Mouse (Mus musculus): ENCODE results near the gene Cd101. TPM values are rescaled to one million over a fixed set of nuclear protein-coding genes. Genes with fewer than 3 reads are reported as not detected.

Gene Cd101
- total RNA-seq, 2 experiments from 2014 or later: 0.23 to 0.49 TPM

DNA sequence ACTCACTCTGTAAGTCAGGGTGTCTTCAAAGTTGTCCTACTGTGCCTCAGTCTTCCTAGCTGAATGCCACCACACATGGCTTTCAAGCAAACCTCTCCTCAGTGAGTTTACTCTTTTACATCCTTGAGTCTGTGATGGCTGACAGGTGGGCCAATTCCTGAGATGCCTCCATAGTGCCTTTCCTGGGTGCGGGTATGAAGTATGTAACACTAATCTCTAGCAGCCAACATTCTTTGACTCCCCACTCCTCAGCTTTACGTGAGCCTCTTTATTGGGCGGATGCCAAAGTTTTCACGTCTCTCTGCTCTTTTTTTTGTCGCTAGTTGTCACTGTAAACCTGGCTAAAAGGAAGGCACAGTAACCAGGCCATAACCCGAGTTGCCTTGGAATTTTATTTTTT lies 24.0 kb downstream of the Cd101 start:
- DNase-seq (ENCODE audit: low spot score in 2 of 2): no peak

DNA sequence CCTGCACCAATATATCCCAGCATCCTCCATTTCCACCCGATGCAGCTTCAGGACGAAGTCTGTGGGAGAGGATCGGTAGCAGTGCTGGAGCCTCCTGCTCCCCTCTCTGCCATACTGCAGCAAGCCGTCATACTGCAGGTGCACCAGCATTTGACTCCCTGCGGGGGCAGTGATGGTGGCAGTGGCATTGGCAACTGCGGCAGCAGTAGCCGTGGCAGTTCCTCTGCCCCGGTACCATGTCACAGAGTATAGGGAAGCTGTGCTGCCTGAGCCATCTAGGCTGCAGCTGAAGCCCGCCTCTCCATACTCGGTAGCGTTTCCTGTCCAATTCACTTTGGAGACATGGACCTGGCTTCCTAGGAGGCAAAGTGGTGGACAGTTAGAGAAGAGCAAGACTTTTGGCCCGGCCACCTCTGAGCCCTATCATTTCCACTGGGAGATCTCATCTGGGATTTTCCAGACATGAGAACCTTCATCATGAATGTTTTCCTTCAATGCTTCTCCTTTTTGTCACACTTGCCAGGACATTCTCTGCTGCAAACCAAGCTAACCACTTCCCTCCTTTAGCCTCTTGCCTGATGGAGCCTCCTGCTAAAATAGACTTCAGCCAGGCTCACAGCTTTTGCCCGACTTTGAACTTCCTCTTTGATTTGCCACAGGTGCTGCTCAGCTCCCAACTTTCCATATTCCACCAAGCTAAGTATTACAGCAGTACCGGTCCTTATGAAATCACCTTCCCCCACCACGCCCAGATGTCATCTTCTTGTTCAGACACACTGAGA lies 25.6 kb downstream of the Cd101 start:
- no peak for DNase-seq (ENCODE audit: low spot score in 2 of 2)

DNA sequence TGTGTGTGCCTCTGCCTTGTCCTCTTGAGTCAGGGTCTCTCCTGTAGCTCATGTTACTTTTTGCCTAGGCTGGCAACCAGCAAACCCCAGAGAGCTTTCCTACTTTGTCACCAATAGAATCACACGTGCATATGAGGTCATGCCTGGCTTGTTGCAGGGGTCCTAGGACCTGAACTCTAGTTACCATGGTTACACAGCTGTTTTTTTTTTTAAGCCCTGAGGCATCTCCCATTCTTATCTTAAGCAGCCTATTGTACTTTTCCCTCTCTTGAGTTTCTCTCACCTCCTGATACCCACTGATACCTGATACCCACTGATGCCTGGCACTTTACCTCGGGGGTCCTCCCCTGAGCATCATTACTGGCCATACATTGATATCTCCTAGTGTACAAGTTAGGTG lies 29.6 kb downstream of the Cd101 start:
- DNase-seq (ENCODE audit: low spot score in 2 of 2): no peak

DNA sequence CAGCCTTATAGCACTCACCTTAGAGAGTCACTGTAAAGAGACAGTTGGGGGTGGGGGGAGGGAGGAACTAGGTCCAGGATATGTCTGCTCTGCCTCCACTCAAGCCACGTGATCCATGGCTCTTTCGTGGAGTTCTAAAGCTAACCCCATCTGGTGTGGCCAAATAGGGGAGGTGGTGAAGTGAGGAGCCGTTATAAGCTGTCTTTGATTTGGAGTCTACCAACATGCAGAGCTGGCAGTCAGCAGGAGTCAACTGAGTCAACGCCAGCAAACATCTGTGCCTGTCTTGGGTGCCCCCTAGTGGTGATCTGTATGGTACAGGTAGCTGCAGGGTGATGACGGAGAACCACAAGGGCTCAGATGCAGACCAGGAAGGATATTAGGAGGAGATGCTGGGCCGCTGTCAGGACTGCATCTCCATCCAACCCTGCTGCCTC lies 30.4 kb downstream of the Cd101 start:
- DNase-seq (ENCODE audit: low spot score in 2 of 2): peak; percentile 55 to 74

DNA sequence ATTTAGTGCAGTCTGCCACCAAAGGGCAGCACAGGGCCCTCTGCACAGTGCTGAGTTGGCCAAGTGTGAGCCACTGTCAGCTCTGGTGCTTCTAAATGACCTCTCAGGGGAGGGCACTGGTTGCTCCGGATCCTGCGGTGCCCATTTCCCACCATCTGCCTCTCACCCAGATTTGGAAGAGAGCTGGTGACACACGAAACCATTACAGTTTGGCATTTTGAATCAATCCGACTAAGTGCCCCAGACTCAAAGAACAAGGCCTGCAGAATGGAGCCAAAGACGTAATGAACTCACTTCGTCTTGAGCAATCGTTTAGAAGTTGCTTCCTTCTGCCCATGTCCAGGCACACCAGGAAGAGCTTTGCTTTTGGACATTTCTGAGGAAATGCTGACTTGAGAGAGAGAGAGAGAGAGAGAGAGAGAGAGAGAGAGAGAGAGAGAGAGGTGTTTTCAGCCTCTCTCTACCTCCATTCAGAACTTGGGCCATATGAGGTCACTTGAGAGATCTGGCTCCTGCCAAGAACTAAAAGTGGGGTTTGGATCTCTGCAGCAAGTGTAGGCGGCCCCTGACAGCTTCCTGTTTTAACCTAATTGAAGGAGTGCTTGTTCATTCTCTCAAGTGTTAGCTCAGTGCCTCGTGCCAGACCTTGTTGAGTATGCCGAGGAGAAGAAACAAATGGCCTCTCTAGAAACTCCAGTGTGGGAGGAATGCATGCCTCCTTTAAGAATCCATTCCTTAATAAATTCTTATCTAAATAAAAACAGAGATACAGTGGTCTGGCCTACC lies 31.4 kb downstream of the Cd101 start:
- DNase-seq (ENCODE audit: low spot score in 2 of 2): peak in 1 of 2 experiments; percentile 15

DNA sequence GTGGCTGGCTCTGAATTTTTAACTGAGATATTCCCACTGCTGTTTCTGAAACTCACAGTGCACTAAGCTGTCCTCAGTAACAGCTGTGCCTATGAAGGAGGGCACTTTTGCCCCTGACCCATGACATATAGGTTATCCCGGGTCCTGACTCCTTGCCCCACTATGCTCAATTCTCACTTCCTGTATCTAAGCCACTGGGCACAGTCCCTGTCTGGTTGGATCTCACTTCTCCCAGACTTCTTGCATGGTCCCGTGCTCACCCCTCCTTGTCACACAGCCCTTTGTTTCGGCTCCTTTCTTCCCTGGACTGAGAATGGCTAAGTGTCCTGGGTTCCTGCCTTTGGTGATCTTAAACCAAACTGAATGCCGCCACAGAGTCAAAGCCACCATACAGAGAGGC lies 35.1 kb downstream of the Cd101 start:
- no peak for DNase-seq (ENCODE audit: low spot score in 2 of 2)

DNA sequence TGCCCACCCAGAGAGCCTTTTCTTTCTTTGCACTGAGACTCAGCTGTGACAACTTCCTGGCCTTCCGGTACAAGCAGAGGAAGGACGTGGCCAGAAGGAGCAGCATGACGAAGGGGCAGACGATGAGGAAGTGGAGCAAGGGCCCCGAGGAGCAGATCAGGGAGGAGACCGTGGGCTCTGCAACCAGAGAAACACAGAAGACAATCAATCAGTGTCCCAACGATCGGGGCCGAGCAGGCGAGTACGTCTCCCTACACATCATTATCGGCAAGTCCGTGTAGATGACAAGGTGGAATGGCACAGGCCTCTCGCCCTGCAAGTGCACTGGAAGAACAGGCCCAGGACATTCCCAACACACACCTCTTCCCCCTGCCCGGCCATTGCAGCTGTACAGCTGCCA lies 35.6 kb downstream of the Cd101 start:
- no peak for DNase-seq (ENCODE audit: low spot score in 2 of 2)

DNA sequence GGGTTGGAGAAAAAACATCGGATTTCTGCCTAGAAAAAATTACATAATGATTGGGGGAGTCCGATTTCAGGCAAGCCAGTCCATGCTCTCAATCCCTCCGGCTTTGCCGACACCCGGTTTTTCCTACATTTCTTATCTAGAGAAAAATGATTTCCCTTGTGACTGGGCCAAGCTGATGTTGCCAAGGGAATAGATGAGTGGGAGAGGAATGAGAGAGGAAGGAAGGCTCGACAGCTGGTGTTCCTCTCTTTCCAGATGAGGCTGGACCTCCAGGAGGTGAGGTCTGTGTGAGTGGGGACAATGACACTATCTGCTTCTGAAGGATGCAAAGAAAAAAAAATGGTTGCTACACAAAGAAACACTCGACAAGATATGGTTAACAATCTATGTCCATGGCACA lies 36.2 kb downstream of the Cd101 start:
- no peak for DNase-seq (ENCODE audit: low spot score in 2 of 2)

DNA sequence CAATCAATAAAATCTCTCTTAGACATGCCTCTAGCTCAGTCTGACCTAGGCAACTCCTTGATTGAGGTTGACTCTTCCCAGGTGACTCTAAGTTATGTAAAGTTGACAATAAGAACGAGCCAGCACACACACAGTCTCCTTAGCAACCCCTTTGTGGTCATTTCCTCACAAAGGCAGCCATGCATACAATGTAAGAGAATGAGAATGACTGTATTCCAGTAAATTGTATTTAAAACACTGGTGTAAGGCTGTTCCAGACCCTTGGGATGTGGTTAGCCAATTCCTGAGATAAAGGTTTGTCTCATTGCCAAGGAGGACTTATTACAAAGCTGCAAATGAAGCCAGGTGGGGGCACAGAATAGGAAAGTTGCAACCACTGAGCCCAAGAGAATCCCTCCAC lies 39.1 kb downstream of the Cd101 start:
- no peak for DNase-seq (ENCODE audit: low spot score in 2 of 2)

DNA sequence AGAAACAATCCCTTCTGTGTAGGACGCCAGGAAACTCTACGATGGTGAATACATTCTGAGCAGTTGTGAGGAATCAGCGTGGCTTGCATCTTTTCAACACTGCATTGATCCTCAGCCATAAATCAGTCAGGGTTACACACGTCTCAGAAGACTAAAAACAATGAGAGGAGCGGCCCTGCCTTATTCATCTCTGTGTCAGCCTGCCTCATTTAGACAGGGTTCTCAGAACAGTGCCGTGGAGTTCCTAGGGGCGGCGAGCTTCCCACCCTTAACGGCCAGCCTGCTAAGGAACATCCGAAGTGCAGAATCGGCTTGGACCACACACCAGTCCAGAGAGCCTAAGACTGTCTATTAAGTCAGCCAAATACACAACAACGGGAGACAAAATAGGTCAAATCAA lies 39.9 kb downstream of the Cd101 start:
- peak in 1 of 2 experiments; percentile 8 for DNase-seq (ENCODE audit: low spot score in 2 of 2)

DNA sequence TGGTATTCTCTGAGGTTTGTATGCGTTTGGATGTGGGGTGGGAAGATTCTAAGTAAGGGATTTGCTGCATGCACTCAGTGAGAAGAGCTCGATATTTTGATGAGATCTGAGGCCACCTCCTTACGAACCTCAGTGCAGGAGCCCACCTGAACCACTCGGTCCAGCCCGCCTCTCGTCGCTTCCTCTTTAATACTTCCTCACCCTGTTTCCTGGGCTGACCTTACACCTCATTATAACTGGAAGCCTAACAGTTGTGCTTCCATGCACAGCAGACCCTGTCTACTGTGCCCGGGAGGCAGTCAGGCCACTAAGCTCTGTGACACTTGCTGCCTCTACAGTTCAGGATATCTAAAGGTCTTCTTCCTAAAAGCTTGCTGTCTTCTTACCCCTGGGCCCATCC lies 50.1 kb downstream of the Cd101 start:
- DNase-seq (ENCODE audit: low spot score in 2 of 2): no peak

DNA sequence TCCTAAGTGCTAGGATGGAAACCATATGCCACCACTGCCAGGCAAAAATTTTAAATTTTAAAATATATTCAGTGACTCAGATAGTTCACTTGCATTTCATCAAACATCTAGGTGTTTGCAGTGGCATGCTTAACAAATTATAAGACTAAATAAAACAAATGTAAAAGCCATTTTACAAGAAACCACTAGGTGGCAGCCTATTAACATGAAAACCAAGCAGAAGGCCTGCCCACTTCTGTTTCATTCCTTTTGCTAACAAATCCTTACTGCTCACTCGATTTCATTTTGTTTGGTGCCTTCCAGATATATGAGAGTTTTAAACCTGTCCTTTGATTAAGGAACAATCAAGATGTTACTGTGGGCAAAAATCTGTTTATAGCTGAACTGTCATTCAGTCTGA lies 55.5 kb downstream of the Cd101 start:
- no peak for DNase-seq (ENCODE audit: low spot score in 2 of 2)

DNA sequence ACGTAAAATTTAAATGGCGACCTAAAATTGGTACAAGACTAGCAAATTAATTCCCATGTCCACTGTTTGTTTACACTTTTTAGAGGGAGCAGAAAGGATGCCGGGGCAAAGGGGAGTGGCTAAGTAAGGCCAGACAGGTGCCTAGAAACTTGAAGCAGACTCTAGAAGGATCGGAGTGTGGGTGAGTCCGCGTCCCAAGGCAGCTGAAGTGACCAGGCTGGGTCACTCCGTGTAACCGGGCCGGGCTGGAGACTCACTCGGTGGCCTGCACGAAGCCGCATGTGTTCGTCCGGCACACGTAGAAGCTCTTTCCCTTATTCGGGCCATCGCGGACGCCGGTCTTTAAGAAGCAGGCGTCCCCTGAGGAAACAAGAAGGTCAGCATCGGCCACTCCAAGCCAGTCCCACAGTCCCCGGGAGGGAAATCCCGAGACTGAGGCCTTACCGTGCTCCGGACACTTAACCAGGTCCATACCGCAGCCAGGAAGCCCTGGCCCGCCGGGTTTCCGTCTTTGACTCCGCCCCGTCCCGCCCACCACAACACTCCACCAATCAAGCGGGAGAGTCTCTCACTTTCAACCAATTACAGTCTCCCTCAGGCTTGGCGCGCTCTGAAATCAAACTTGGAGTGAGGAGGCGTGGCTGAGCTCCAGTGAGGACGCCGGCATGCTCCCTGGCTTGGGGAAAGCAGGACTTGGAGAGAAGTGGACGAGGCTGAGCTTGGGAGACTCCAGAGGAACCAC lies 60.0 kb downstream of the Cd101 start, which contains the start of gene Ttf2:
TSS of gene Ttf2 (minus strand) at position 488 of the 742 bp plus-strand sequence.
- DNase-seq (ENCODE audit: low spot score in 2 of 2): peak; percentile 88 to 91

DNA sequence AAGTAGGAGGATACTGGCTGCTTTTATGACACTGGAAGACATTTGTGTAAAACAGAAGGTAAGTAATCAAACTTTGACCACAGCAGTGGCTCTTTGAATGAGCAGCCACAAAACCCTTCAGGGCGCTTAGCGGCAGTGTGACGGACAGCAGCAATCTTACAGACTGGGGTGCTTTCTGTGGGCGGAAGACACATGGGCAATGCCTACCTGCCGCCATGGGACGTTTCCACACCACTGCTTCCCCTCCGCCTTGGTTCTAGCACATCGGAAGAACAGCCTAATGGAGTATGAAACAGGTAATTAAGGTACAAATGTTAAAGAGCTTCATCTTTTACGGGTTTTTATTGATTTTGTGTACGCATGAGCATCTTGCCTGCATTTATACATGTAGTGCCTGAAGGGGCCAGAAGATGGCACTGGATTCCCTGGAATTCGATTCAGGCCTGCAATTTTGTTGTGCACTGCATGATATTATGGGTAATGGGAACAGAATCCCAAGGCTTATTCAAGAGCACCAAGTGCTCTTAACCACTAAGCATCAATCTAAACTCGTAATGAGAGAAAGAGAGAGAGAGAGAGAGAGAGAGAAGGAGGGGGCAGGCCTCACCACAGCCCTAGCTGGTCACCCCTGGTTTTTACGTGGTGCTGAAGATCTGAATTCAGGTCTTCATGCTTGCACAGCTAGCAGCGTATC lies 65.4 kb downstream of the Cd101 start:
- DNase-seq (ENCODE audit: low spot score in 2 of 2): peak; percentile 60 to 74

DNA sequence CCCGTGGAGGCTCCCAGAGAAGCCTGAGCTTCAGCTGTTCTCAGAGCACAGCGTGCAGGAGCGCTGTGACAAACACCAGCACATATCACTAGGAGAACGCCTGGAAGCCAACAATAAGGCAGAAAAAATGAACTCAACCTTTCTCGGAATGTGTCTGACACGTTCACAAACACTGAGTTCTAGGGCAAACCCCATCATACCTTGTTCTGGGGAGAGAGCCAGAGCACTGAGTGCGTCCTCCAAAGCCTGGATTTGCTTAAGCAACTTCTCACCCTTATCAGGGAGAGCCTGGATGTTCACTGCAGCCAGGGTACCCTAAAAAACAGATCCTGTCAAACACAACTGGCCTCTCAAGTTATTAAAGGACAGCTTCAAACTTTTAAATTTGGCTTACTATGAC lies 67.9 kb downstream of the Cd101 start:
- DNase-seq (ENCODE audit: low spot score in 2 of 2): no peak

DNA sequence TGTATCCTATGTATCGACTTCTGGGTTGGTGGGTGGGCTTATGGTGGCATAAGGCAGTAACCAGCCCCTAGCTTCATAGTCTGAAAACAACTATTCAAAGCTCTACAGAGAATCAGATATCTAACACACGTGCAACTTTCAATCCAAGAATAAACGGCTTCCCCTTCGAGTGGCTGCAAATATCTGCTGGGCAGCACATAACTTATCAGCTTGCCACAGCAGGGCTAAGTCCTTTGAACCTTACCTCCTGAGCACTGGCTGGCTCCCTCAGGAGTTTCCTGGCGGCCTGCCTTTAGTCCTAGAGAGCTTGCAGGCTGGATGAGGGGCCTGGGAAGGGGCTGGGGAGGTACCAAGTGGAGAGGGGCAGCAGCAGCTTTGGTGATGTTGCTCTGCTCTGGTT lies 68.3 kb downstream of the Cd101 start:
- no peak for DNase-seq (ENCODE audit: low spot score in 2 of 2)

DNA sequence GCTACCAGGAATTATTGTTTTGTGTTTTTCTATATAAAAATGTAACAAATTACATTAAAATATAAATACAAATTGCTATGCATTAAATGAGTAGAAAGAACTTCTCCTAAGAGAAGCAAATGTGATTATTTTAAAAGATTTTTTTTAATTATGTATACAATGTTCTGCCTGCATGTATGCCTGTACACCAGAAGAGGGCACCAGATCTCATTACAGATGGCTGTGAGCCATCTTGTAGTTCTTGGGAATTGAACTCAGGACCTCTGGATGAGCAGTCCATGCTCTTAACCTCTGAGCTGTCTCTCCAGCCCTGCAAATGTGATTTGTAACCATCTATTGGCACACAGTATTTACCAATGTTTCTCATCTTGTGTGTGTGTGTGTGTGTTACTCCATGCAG lies 74.7 kb downstream of the Cd101 start:
- DNase-seq (ENCODE audit: low spot score in 2 of 2): no peak

DNA sequence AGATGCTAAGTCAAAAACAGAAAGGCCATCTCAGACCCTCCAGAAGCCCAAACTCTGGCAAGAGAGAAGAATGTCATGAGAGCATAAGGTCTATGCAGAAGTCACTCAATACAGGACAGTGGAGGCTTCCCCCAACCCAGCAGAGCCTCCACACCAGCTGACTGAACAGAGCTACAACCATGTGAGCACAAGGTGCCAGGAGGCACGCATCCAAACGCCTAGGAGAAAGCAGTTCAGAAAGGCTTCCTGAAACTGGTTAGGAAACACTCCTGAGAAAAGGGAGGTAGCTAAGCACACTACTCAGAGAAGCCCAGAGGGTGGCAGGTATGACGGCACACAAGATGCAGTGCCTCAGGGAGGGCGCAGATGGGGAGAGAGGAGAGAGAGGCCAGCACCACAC lies 77.8 kb downstream of the Cd101 start:
- no peak for DNase-seq (ENCODE audit: low spot score in 2 of 2)

DNA sequence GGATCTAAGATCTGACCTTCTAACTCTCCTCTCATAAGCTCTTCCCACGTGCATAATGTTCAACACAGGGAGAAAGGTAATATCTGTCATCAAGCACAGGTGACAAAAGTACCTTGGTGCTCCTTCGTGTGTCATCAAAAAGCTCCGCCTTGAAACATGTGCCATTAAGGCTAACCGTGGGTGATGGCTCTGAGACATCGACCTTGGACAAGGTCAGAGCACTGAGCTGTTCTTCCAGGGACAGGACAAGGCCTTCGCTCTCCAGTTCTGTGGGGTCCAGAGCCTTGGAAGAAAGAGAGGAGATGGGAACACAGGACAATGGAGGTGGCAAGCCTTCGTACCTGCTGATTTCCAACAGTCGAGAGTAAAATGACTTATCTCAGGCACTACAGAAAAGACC lies 82.1 kb downstream of the Cd101 start:
- no peak for DNase-seq (ENCODE audit: low spot score in 2 of 2)

All from left cerebral cortex, adult 18-20 months (tissue).